Mouse (Mus musculus) ES-Bruce4 (cell line): ENCODE results near the gene Cnot3.

Experiments
- CTCF ChIP-seq: IDR thresholded peaks from one replicate; pipeline ENCODE4 v1.8.1; 2011; ENCODE audit warnings: low read depth, low read length
- POLR2A ChIP-seq: IDR thresholded peaks from one replicate; pipeline ENCODE4 v1.8.1; 2011; ENCODE audit warnings: low read length; ENCODE audit not compliant: insufficient read depth

GRCm38 (mm10) chr7:3684698-3685097 lies 39.6 kb downstream of the Cnot3 start:
- TF ChIP-seq POLR2A (no peak), CTCF (no peak)
